Mouse (Mus musculus) embryo, embryonic 10.5 days (tissue): ENCODE data around the gene Il1f6.
"Not testable (repeated sequence)": the region's sequence is repeated elsewhere in the genome, so short reads cannot be mapped to it uniquely, and the experiment has no call there.

Experiments used
- DNase-seq: peaks from one replicate; pipeline ENCODE4 v3.0.0-alpha.2; 2015; ENCODE audit warnings: low spot score

The Il1f6 gene

DNA sequence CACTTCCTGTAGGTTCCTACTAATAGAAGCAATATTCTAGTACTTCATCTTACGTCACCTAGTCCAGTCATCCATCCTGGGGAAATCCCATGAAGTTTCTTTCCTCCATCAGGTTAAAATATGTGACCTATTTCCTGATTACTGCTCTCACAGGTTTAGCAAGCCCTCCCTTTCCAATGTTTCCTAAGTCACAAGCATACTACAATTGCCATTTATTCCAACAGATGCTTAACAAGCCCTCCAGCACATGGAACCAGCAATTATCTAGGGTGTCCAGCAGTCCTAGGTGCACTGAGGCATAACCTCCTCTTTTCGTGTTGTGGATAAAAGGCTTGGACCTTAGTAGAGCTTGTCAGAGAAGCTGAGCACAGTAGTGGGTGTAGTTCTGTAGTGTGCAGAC lies at the start of gene Il1f6:
Gene Il1f6 (plus strand): TSS at position 301 of the 400 bp plus-strand sequence.
- DNase-seq = no peak

DNA sequence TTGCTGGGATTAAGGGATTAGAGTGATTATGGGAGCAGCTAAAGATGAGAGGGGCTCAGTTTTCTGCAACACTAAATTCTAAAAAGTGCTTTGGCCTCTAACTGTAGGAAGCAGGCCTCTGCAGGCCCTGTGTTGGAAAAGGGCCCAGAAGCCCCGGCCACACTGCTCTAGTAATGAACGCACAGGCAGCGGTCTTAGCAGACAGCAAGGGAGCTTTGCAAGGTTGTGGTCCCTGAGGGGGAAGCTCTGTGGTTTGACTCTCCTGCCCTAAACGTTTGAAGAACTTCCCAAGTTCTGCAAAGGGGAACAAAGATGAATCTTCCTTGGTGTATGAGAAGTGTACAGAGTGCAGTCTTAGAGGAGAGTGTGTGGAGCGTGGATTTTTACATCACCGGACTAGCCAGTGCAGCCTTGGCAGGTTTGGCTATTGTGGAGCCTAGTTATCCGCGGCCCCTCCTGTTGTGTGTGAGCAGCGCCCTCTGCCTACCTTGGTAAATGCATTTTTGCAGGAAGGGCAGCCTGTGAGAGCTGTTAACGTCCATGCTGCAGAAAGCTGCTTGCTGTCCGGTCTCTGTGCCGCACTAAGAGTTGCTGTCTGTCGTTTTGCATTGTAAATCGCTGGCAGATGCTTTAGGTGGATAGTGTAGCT lies 33.4 kb upstream of the Il1f6 start:
- DNase-seq = peak; percentile 78

DNA sequence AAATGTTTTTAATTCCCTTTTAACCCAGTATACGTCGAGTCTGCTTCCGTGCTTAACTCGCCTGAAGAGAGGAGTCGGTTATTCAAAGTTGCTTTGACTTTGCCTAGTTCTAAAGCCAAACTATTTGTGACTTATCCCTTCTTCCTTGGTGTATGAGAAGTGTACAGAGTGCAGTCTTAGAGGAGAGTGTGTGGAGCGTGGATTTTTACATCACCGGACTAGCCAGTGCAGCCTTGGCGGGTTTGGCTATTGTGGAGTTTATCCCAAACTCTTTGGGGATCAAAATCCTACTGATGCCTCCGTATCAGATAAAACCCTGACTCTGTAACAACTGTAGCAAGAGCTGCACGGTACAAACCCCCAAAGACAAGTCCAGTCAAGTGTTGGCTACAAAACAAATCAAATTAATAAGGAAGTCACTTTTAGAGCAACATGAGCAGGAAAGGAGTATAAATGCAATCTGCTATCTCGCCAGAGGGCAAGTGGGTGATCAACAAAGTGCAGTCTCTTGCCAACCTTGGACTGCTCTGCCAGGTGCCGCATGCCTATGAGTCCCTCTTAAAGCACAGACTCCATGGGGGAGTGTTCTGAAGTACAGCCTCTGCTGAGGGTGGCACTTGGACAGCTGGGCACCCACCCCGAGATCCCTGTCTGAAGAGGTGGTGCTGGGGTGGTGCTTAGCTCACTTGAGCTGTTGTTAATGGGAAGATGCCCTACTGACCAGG lies 32.6 kb upstream of the Il1f6 start:
- DNase-seq = not testable (repeated sequence)

DNA sequence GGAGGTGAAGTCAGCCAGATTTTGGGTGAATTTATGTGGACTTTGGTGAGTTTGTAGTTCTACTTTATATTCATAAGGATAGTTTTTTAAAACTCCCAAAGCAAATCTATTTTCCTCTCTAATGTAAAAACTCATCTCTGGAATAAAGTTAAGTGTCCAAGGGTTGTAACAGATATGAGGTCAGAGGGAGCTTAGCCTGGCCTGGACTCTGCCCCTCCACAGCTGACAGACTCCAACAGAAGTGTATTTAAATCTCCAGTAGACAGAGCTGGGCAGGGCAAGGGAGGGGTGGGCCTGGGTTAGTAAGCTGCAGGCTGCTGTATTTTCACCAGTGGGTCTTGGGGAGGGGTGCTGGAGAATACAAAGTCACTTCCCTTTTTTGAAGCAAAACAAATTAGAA lies 31.1 kb upstream of the Il1f6 start:
- DNase-seq = not testable (repeated sequence)

DNA sequence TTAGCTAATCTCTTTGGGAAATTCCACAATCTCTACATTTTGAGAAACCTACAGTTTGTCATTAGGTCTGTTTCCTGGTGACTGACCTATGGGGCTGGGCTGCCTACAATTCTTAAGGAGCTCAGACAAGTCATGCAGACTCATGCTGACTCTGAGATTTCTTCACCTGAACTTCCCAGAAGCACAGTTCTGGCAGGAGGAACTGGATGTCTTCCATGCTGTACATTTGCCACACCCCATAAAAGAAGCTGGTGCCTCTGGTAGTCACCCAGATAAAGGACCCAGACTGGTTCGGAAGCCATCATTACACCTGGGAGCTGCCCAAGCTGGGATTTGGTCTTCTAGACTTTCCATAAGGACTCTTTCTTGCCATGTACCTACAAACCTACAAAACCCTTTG lies 29.0 kb upstream of the Il1f6 start, which contains the start of gene Il1f9:
Gene Il1f9 (plus strand): TSS at position 301 of the 400 bp plus-strand sequence.
- DNase-seq = no peak

DNA sequence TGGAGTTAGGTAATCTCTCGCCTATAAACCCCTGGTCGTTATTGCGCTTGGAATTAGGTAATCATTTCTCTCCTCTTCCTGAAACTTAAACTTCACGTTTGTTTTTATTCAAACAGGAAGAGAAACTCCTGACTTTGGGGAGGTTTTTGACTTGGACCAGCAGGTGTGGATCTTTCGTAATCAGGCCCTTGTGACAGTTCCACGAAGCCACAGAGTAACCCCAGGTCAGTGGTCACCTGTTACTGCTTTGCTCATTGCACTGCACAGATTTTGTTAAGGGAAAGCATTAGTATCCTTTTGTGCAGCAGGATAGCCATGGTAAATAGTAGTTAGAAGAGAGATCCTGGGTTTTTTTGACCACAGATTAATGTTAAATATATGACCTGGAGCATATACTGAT lies 27.6 kb upstream of the Il1f6 start:
- DNase-seq = no peak

DNA sequence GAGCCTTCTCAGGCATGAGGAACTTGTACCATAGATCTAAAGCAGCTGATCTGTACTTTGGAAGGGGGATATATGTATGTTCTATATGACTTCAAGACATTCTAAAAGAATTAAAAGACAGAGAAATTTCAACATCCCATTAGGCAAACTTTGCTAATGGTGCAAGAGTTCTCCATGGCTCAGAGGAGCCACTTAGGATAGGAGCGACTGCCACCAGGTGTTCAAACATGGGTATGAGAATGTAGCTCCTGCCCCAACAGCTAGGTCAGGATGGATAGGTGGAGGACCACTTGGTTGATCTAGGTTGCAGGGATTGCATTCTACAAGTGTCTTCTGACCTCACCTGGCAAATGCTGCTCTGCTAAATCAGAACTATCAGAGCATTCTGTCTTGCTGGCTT lies 27.0 kb upstream of the Il1f6 start:
- no peak for DNase-seq

DNA sequence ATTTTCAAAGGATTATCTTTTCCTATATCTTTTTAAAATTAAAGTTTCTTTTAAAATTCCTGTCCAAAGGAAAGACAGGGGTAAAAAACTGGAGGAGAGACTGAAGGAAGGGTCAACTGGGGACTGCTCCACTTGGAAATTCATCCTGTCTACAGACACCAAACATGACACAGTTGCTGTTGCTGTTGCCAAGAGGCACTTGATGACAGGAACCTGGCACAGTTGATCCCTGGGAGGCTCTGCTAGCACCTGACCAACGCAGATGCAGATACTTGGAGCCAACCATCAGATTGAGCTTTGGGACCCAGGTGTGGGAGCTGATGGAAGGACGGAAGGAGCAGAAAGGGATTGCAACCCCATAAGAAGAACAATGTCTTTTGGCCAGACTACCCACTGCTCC lies 12.0 kb downstream of the Il1f6 start:
- no peak for DNase-seq

DNA sequence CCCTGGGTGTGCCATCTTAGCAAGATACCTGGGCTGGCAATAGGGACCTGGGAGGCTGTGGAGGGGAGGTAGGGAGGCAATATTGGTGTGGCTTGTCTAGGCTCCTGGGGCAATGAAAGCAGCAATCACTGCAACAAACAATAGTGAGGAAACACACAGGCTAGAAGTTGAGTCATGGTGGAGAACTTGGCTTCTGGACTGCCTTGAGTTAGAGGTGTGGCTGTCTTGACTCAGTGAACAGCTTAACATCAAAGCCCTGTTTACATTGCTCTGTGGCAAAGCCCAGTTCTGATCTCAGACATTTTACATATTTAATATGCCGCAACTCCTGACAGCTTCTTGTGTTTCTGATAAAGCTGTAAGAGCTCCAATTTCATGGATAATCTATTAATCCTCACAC lies 52.3 kb downstream of the Il1f6 start:
- no peak for DNase-seq

DNA sequence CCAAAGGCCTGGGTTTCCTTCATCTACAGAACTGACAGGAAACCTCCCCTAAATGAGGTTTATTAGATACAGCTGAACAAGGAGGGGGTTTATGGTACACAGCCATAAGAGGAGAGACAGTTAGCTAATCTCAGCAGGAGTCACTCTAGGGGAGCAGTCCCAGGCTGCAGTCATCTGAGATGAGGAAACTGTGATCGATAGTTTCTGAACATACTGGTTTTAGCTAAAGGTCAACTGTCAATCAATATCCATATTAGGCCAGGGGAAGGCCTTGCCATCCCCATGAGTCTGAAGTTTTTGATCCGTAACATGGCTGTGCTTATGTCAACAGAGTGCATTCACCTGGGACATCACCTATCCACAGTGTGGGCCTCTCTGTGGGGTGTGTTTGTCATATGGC lies 58.4 kb downstream of the Il1f6 start:
- DNase-seq = no peak

DNA sequence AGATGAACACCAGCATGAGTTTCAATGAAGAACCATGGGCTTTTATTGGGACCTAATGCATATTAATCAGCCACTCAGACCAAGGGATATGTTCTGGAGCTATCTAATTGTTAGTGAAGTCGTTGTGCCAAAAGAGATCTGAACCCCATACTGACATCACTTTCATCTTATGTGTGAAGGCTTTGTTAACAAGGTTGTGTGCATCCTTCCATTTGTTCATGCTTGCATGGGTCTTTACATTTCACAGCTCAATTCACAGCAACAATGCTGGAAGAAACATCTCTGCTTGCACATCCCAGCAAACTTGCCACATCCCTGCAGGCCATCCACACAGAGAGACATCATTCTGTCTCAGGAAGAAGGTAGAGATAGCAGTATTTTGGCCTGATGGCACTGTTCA lies 59.9 kb downstream of the Il1f6 start:
- no peak for DNase-seq
